Mouse (Mus musculus) cerebellum, adult (tissue): ENCODE results near the gene Wnt10a.
A peak's percentile ranks its signal among the peaks of the same experiment; 100 is the strongest.

ENCODE experiments used
- ATAC-seq: cut with Nextera tagmentation; 2 replicates; pipeline ENCODE4 v1.9.2; 2017; ENCODE audit warnings: mild to moderate bottlenecking, moderate library complexity, mixed read lengths; ENCODE audit not compliant: insufficient number of reproducible peaks, low FRiP score, low TSS enrichment

Wnt10a gene

DNA sequence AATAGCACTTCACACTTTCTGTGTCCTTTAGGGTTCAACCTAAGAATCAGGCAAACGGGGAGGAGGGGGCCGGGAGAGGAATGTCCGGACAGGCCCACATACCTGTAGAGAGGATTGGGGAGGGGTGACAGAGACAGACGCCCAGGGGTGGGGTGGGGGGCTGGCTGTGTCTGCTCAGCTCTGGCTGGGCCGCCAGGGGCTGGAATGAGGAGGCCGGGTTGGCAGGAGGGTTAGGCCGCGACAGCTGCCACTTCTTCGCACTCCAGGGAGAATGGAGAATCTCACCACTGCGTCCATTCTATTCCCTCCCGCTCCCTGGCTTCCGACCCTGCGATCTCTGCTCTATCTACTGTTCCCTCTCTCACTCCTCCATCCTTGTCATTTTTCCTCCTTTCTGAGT is 7.8 kb upstream of the Wnt10a start:
- ATAC-seq: no peak

GRCm38 (mm10) chr1:74784041-74784759 is 7.1 kb upstream of the Wnt10a start:
- ATAC-seq: no peak

DNA sequence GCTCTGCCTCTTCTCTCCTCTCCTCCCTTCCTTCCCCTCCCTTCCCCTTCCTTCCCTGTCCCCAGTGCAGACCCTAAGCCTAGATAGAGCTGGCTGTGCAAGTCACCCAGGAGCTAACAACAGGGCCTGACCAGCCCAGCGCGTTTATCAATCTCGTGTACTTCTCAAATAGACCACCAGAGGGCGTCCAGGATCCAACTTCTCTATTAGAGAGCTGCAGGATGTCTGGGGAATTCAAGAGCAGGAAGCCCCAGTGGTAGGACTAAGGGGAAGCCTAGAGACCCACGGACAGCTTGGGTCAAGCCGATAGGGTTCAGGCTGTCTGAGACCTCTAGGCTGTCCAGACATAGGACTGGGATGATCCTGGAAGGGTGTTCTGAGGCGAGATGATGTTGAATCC is 3.5 kb upstream of the Wnt10a start:
- ATAC-seq: peak; percentile 56; the same call in 1 of the 2 replicates

GRCm38 (mm10) chr1:74788603-74789176 is 2.6 kb upstream of the Wnt10a start:
- ATAC-seq: no peak

GRCm38 (mm10) chr1:74790095-74790494 is 1.2 kb upstream of the Wnt10a start:
- no peak for ATAC-seq

DNA sequence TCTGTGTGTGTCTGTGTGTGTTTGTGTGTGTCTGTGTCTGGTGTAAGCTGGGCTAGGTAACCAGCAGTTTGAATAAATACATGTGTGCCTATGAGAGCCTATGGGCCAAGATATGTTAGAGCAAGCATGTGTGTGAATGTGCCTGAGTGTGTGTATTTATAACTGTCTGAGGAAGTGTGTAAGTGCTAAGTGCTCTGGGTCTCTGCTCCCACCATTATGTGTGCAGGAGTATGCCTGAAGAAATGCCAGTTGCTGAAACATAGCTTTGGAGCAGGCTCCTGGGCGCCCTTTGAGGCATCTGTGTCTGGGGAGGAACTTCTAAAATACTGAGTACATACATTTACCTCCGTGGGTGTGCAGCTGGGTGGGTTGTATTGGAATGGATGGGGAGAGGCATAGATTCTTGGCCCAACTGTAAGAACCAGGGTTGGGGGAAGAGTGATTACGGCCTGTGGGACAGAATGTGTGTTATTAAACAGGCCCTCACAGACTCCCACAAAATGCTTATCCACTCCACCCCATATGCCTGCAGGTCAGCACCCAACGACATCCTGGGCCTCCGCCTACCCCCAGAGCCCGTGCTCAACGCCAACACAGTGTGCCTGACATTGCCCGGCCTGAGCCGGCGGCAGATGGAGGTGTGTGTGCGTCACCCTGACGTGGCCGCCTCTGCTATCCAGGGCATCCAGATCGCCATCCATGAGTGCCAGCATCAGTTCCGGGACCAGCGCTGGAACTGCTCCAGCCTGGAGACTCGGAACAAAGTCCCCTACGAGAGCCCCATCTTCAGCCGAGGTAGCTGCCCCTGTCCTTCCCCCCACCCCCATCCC is 1.7 kb downstream of the Wnt10a start:
- ATAC-seq: no peak

- 0 out of 2 replicates have a peak, but pooled peaks have one; percentile 36 for ATAC-seq
Measured at GRCm38 (mm10) chr1:74794487-74795144, 3.3 kb downstream of the Wnt10a start.

GRCm38 (mm10) chr1:74795145-74795529 is 3.8 kb downstream of the Wnt10a start:
- no peak for ATAC-seq

DNA sequence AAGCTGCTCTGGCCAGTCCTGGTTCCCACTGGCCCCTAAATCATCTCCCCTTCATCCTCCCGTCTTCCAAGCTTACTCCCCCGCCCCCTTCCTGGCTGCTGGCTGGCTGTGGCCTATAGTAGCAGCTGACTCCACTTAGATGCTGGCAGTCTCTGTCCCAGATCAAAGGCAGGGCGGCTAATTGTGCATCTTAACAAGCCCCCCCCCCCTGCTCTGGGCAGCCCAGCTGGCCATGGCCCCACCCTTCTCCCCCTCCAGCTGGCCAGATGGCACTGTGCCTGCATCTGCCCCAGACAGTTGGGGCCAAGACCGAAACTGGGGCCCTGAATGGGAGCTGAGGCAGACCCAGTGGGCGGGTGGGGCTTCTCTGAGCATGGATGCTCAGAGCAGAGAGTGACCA is 6.1 kb downstream of the Wnt10a start:
- ATAC-seq: no peak

GRCm38 (mm10) chr1:74800424-74800888 is 9.1 kb downstream of the Wnt10a start:
- ATAC-seq: no peak

GRCm38 (mm10) chr1:74801631-74802140 is 10.4 kb downstream of the Wnt10a start:
- no peak for ATAC-seq

DNA sequence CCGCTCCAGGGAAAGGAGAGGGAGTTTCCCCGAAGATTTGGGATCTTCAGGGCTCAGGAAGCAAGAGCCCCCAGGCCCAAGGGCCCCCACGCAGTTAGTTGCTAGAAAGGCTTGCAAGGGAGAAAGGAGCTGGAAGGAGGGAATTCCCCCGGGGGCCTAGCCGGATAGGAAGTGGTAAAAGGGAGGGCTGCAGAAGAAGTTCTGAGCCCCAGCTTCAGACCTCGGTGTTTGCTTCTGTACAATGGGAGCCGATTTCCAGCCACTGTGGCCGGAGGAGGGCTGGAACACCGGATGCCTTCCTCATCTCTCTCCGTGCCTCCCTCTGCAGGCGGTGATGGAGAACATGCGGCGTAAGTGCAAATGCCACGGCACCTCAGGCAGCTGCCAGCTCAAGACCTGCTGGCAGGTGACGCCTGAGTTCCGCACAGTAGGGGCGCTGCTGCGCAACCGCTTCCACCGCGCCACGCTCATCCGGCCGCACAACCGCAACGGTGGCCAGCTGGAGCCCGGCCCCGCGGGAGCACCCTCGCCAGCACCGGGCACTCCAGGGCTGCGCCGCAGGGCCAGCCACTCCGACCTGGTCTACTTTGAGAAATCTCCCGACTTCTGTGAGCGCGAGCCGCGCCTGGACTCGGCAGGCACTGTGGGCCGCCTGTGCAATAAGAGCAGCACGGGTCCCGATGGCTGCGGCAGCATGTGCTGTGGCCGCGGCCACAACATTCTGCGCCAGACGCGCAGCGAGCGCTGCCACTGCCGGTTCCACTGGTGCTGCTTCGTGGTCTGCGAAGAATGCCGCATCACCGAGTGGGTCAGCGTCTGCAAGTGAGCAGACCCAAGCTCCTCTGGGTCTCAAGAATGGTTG is 11.7 kb downstream of the Wnt10a start:
- ATAC-seq: peak; percentile 37; the same call in 1 of the 2 replicates

- no peak for ATAC-seq
Measured at GRCm38 (mm10) chr1:74804211-74804870, 13.0 kb downstream of the Wnt10a start.

DNA sequence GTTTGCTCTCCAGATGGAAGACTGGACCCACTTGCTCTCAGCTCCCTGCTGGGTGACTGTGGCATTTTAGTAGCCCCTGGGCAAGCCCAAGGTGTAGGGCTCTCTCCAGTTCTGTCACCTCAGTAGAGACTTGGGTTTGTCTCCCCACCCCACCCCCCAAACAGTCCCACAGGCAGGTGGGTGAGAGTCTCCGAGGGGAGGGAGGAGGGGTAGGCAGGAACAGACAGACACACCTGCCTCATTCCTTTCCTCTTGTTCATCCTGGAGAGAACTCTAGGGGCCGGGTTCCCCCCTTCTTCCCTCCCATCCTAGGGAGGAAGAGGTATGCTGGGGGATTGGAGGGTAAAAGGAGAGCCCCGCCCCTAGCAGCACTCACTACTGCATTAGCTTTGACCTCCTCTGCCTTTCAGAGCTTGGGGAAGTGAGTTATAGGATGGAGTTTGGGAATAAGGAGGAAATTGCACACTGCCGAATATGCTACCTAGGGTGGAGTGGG is 14.1 kb downstream of the Wnt10a start:
- ATAC-seq: no peak

- ATAC-seq: no peak
Measured at GRCm38 (mm10) chr1:74805843-74806242, 14.5 kb downstream of the Wnt10a start.

DNA sequence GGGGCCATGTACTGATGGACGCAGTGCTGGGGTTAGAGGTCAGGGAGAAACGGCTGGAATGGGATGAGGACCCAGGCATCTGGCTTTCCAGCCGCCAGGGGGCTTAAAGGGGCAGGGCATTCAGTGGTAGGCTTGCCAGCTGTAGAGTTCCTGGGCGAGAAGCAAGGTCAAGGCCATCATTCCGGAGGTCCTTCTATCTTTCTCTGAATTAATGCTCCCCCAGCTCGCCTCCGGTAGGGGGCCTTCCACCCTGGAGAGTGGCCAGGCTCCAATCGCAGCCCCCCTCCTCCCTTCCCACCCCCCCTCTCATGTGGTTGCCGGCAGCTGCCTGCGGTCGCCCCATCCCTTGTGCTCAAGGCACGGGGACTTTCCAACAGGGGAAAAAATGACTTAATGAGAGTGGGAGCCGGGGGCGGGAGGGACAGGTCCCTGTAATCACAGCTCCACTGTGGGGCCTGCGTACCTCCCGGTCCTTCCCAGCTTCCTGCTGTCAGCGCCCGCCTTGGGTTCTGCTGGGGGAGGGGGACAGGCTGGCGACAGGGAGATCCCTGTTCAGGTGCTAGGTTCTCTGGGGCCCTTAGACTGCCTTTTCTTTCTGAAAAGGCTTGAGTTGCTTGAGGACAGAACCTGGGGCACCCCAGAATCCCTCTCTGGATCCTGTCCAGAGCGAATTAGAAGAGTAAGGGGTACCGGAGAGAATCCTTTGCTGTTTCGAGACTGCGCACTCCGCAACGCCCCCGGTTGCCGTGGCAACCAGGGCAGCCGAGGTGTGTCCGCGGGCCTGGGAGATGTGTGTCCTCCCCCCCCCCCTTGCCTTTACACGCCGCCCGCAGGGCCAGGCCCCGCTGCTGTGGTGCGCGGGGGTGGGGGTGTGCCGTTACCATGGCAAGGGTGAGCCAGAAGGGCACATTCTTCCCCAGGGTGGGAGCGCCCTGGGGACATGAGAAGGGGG is 15.3 kb downstream of the Wnt10a start:
- ATAC-seq: no peak

DNA sequence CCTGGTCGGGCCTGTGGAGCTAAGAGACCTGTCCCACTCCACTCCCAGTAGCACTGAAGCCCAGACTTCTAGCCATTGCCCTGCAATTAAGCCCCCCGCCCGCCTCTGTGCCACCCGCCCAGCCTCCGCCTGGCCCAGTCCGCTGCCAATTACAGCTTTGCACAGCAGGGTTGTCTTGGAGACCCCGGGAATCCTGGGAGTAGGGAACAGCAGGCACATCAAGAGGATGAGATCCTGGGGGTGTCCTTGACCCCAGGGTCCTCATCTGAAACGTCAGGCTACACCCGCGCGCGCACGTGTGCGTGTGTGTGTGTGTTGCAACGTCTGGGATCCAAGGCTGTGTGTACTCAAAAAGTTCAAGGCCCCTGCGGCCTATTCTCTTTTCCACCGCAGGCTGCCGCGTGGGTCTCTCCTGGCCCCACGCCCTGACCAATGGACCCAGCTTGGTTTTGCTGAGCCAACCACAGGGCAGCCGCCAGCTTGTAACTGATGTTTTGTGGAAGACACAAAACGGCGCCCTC is 16.3 kb downstream of the Wnt10a start:
- ATAC-seq: no peak
